Mouse (Mus musculus): Measurements from ENCODE around the gene Evpl.
"Not testable (repeated sequence)": the region's sequence is repeated elsewhere in the genome, so short reads cannot be mapped to it uniquely, and the experiment has no call there.

Evpl gene

DNA sequence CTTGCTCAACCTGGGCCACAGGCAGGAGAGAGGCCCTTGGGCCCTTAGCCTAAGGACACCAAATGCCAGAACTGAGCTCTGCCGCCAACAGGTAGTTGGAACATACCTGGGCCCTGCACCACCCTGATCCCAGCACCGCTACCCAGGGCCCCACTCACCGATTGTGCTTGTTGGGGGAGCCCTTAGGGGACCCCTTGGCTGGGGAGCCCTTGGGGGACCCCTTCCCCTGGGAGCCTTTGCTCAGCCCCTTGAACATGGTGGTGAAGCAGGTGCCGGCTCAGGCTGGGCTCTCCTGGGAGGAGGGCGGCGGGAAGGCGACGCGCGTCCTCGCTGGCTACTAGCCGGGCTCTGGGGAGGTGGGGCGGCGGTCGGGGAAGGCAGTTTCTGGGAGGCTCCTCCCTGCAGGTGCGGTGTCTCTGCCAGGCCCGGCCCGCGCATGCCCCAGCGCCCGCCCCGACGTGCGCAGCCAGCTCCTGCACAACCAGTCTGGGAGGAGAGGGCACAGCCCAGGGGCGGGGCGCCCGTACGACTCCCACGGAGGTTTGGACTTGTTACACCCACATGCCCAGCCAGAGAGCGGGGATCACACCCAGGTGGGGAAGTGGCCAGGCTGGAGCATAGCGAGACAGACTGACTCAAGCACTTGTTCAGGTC, at the start of gene Evpl:
Evpl (minus strand) TSS at position 336 of the 654 bp plus-strand sequence.
- in situ Hi-C loops (cut with MseI, MboI) = no loop called here

DNA sequence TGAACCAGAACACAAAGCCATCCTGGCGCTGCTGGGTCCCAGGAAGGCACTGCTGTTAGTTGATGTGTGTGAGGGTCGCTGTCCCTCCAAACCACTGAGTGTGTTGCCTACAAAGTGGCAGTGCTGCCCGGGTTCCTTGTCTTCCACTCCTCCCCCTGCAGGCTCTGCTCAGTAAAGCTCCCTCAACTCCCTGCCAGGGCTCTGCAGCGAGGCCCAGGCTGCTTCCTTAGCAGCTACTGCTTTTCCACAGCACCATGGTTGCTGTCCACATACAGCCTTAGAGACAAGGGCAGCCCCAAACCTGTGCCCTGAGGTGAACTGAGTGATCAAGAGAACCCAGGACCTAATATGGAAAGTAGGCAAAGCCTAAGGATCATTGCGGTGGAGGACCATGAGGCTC, 49.5 kb upstream of the Evpl start:
- in situ Hi-C loops (cut with MseI, MboI) = no loop called here

DNA sequence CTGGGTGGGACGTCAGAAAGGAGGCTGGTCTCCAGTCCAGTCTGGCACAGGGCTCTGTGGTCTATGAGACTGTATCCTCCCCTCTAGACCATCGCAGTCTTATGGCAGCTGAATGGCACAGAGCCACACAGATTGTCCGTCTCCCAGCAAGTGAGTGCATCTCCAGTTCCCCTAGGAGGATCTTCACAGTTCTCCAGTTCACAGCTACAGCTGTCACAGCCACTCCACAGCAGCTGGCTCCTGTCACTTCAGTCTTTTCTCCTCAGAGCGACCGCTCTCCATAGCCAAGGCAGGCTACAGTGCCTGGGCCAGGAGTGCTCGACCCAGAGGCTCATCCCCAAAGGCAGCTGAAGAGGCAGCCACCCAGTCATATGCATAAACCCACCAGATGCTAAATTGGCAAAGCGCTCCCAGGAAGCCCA, 47.9 kb upstream of the Evpl start:
- in situ Hi-C loops (cut with MseI, MboI) = no loop called here

DNA sequence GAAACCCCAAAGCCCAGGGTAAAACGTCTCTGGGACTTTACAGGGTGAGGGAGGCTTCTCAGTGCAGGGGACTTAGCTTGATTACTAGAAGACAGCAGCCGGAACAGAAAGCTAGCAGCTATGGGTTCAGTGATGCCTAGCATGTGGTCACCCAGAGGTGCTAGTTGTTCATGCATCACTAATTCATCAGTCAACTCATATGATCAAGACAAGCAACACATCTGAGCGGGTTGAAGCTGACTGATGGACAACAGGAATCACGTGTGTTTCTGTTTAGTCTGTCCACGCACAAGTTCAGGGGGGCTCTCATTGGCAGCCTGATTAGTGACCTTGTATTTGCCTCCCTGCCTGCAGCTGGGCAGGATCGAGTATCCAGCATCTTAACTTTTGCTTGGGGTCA, 46.1 kb upstream of the Evpl start:
- in situ Hi-C loops (cut with MseI, MboI) = no loop called here

DNA sequence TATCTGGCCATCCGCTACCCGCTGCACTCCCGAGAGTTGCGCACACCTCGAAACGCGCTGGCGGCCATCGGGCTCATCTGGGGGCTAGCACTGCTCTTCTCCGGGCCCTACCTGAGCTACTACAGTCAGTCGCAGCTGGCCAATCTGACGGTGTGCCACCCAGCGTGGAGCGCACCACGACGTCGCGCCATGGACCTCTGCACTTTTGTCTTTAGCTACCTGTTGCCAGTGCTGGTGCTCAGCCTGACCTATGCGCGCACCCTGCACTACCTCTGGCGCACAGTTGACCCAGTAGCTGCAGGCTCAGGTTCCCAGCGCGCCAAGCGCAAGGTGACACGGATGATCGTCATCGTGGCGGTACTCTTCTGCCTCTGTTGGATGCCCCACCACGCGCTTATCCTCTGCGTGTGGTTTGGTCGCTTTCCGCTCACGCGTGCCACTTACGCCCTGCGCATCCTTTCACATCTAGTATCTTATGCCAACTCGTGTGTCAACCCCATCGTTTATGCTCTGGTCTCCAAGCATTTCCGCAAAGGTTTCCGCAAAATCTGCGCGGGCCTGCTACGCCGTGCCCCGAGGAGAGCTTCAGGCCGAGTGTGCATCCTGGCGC, 45.1 kb upstream of the Evpl start:
- in situ Hi-C loops (cut with MseI, MboI) = no loop called here

DNA sequence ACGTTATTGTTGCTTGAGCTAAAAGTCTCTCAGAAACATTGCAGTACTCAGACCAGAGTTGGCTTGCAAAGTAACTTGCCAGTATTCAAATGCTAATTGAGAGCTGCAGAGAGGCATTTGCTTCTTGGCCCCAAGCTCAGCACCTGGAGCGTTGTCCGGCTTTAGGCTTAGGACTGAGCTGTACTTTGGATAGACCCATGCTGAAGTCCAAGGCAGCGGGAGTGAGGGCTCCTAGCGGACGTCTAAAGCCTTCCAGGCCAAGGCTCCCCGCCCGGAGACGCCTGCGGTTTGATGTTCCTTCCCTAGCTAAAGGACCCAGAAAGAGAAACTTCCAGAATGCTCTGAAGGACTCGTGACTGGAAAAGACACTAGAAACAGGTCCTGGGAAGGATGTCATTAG, 44.2 kb upstream of the Evpl start:
- in situ Hi-C loops (cut with MseI, MboI) = no loop called here

DNA sequence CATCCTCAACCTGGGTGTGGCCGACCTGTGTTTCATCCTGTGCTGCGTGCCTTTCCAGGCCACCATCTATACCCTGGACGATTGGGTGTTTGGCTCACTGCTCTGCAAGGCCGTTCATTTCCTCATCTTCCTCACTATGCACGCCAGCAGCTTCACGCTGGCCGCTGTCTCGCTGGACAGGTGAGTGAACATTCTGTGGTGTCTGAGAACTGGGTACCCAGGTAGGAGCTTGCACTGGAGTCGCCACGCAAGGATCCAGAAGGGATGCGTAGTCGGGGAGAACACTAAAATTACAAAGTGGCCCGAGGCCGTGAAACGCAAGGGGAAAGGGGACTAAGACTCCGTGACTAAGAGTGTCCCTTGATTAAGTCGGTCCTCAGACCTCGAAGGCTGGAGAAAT, 43.8 kb upstream of the Evpl start:
- in situ Hi-C loops (cut with MseI, MboI) = no loop called here

DNA sequence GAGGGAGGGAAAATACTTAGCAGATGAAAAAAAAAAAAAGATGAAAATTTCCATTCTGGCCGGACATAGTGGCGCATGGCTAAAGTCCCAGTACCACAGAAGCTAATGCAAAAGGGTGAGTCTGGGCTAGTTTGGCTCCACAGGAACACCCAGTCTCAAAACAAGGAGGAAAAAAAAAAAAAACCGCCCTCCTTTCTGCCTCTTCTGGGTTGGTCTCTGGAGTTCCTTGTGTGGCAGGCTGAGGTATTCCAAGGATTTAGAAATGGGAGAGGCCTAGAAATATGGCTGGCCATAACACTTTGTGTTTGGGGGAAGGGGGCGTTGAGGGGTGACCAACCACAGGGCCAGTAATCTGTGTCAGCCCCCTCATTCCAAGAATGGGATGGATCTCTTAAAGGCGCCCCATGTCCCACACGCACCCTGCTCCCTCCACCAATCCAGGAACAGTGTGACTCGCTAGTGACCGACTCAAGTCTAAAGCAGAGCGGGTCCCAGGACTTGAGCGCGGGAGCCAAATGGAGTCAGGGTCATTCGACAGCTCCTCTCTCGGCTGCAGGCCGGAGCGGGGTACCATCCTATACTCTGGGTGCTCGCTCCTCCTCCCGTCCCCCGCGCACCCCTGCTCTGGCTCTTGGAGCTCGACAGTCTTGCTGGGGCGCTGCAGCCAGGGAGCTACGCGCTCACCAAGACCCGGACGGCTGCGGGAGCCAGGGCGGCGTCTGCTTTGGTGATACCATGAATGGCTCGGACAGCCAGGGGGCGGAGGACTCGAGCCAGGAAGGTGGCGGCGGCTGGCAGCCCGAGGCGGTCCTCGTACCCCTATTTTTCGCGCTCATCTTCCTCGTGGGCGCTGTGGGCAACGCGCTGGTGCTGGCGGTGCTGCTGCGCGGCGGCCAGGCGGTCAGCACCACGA, 43.1 kb upstream of the Evpl start, which contains the start of gene Galr2:
Galr2 (plus strand) TSS at position 189 of the 913 bp plus-strand sequence.
- in situ Hi-C loops (cut with MseI, MboI) = no loop called here

DNA sequence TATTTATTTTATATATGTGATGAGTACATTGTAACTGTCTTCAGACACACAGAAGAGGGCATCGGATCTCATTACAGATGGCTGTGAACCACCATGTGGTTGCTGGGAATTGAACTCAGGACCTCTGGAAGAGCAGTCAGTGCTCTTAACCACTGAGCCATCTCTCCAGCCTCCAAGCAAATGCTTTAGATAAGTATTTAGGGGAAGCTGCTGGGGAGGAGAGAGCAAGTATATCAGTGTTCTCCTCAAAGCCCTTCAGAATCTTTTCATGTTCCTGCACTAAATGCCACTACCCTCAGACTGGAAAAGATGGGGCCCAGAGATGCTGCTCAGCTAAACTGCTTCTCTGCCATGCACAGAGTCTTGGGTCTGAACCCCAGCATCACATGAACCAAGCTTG, 39.3 kb upstream of the Evpl start:
- in situ Hi-C loops (cut with MseI, MboI) = not testable (repeated sequence)

DNA sequence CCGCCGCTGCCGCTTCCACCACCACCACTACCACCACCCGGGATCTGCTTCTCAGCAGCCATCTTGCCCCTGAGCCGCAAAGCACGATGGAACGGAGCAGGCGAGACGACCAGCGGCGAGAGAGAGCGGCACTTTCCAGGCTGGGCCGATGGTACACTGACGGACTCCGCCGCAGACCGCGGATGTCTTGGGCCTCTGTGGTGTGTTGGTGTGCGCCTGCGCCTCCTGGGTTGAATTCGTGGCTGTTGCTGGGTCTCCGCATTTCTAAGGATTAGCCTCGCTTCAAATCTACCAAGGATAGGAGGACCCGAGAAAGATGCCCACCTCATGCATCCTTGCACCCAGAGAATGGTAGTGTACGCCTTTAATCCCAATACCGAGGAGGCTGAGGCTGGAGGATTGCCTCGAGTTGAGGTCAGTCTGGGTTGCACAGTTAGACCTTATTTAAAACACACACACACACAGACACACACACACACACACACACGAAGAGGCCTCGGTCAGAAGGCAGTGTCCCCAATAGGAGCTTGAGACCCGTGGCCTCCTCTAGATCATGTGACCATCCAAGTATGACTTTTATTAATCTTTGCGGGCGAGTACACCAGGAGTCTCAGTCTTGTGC, 36.3 kb upstream of the Evpl start, which contains the start of gene Srp68:
Srp68 (minus strand) TSS at position 173 of the 622 bp plus-strand sequence.
- in situ Hi-C loops (cut with MseI, MboI) = no loop called here

DNA sequence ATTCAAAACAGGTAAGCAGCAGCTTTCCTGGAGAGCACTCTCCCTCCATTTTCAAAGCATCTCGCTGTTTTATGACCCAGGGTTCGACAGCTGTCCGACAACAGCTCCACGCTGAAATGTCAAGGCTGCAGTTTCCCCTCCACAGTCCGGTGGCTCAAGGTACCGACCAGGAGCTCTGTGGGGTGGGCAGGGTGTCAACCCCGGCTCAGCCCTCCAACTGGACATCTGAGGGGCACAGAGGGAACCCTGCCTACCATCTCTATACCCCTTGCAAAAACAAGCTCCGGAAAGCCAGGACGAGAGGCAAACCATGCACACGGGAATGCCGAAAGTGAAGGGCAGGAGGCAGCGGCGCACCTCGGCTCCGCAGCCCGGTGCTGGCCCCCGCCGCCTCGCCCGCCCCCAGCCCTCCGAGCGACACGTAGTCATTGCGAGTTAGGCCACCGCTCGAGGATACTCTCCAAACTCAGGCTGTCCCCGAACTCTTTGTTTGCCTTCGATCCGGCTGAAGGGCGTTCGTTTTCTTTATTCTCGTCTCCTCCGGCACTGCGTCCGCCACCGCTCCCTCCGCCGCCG, 35.7 kb upstream of the Evpl start:
- in situ Hi-C loops (cut with MseI, MboI) = no loop called here

DNA sequence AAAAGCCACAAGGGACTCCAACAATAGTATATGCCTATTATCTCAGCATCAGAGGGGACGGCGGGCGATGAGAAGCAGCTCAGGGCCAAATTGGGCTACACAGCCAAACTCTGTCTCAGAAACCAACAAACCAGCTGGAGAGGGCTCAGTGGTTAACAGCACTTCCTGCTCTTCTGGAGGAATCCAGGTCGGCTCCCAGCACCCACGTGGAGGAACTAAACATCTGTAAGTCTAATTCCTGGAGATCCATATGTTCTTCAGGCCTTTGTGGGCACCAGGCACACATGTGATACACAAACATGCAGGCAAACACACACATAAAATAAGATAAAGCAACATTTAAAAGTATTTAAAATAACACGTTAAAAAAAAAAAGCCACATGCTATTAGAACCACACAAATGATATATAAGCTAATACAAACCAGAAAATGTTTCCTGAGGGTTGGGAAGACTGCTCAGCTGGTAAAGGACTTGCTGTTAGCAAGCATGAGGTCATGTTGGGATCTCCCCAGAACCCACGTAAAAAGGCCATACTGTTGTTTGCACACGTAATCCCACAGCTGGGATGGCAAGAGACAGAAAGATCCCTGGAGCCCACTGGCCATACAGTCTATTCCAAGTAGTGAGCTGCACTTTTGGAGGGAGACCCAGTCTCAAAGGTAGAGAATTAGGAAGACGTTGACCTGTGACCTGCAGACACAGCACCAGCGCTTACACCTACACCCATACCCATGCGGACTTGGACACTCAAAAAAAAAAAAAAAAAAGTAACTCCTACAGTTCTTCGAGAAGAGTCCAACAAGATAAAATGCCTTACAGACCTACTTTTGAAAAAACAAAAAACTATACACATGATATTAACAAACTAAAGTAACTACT, 35.0 kb upstream of the Evpl start:
- in situ Hi-C loops (cut with MseI, MboI) = no loop called here

DNA sequence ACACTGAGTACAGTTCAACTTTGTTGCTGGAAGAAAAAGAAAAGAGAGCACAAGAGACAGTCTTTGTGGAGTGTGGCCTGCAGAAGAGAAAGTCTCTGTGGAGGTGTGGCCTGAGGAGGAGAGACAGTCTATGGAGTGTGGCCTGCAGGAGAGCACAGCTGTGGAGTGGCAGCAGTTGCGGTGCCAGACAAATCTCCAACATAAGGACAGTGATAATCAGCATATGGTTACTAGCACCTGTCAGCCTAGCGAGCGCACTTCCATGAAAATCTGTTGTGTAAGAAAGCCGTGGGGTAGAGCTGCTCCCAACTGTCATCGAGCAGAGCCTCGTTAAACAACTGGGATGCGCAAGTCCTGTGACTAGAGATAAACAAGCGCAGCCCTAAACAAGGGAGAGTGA, 31.7 kb upstream of the Evpl start:
- in situ Hi-C loops (cut with MseI, MboI) = no loop called here

DNA sequence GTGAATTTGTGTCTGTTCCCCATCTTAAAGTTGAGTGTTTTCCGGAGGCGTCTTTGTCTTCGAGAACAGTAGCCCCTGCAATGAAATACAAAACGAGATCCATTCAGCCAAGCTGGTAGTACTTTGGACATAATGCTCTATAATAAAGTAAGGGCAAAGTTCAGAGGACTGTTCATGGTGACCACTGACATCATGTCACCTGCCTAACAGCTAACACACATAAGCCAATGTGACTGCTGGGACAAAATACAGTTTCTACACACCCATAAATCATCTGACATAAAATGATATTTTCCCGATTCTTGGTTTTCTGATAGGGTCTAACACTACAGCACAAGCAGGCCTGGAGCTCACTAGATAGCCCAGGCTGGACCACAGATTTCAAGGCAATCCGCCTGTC, 30.4 kb upstream of the Evpl start:
- in situ Hi-C loops (cut with MseI, MboI) = no loop called here

DNA sequence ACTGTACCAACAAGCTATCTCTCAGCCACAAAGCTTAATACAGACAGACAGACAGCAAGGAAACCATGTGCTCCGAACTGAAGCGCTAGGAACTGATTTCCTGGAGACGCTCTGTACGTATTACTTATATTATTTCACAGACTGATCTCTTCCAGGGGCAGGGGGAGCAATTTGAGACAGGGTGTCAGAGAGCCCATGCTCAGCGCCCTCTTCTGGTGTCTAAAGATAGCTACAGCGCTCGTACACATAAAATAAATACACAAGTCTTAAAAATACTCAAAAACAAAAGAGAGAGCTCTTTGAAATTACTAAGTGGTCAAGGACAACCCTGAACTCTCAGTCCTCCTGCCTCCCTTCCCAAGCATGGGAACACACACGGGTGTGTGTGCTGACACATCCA, 29.8 kb upstream of the Evpl start:
- in situ Hi-C loops (cut with MseI, MboI) = no loop called here

DNA sequence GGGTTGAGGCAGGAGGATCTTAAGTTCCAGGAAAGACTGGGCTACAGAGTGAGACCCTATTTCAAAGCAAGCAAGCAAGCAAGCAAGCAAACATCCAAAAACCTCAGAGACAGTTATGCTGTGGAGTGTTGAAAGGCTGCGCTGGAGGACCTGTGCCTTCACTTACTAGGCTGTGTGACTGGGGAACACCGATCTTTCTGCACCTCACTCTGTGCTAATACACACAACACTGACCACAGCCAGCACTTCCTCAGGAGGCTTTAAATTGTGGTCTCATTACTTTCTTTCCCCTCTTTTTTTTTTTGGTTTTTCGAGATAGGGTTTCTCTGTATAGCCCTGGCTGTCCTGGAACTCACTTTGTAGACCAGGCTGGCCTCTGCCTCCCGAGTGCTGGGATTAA, 28.0 kb upstream of the Evpl start:
- in situ Hi-C loops (cut with MseI, MboI) = no loop called here

DNA sequence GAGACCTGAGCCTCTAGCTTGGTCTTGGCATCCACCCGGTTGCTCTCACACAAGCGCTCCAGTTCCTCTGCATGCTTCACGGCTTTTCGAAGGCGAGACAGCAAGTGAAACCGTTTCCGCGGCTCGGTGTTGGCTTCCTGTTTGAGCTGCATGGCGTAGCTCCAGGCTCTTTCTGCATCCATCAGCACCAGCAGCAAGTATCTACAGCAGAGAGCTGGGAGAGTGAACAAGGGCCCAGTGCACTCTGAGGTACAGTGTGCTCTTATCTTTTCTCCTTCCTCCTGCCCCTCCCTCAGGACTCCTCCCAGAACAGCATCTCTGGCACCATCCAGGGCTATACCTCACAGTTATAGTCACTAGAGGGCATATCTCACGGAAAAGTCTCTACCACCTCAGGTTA, 27.5 kb upstream of the Evpl start:
- in situ Hi-C loops (cut with MseI, MboI) = no loop called here

DNA sequence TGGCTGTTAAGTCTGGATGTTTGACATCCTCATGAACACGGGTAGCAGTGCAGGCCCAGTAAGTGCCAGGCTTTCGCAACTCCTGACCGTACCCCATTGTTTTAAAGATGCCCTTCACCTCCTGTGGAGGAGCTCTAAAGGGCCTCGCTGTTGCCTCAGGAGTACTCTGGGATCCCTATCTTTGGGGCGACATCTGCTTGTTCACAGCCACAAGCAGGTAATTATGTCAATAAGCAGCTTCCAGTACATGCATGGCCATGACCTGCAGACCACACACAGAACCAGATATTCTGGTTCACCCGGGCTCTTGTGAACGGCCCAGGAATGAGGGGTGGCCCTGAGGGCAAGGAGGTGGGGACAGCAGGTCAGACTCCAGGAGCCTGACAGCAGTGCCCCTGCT, 22.4 kb upstream of the Evpl start:
- in situ Hi-C loops (cut with MseI, MboI) = no loop called here

DNA sequence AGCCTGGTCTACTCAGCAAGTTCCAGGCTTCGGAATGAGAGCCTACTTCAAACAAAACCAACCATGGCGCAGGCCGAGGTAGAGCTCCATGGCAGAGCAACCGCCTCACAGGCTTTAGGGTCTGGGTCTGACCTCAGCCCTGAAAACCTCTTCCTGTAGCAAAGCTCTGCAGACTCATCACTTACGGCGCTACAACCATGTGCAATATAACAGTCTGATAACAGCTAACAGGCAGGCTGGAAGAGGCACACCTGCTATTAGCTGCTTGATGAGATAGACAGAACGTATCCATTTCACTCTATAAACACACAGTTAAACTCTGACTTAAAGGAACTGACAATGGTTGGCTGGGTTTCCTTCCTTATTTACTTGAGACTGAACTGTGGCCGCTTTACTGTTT, 21.6 kb upstream of the Evpl start:
- in situ Hi-C loops (cut with MseI, MboI) = no loop called here

DNA sequence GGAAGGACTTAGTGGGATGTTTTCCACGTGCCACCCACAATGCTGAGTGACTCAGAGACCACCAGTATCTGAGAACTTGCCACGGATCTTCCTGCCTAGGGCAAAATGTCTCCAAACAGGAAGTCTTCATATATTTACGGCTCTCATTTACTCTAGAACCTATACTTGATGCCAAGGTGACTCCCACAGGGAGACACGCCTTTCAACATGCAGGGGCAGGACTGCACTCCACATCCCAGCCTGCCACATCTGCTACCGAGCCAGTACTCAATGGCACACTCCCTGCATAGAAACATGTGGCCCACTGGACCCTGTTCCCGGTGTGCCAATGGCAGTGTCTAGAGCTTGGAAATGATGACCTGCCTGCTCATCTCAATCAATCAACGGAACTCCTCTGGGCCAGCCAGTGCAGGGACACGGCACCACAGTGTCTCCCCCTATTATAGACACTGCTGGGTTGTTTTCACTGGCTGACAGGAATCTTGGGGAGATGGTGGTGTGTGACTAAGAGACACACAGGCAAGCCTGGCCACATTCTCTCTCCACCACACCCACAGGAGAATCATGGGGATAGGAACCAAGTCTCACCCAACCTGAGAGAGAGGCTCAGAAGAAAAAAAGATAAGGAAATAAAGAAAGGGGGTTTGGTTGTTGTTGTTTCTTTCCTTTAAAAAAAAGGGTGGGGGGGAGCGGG, 18.3 kb upstream of the Evpl start:
- in situ Hi-C loops (cut with MseI, MboI) = no loop called here

Measured in mouse trophoblast stem cell (cell line).